Mouse (Mus musculus) ES-E14 (cell line): ENCODE measurements around the gene Prdx6.

Experiments used
- CHD2 ChIP-seq: IDR thresholded peaks from 2 replicates; pipeline ENCODE4 v1.6.1; 2014; ENCODE audit warnings: mild to moderate bottlenecking, low read depth, low read length, inconsistent platforms
- MAFK ChIP-seq: IDR thresholded peaks from 2 replicates; pipeline ENCODE4 v1.6.1; 2014; ENCODE audit warnings: mild to moderate bottlenecking, low read depth, low read length, inconsistent platforms; ENCODE audit not compliant: insufficient read depth
- ZNF384 ChIP-seq: IDR thresholded peaks from 2 replicates; pipeline ENCODE4 v1.6.1; 2012; ENCODE audit warnings: low read depth, low read length, inconsistent platforms

GRCm38 (mm10) chr1:161269346-161269745, 18.3 kb upstream of the Prdx6 start:
- TF ChIP-seq ZNF384 (no peak), CHD2 (no peak), MAFK (no peak)
